8 mouse cellular contexts compared by ENCODE assay signal in genomic region chr6:72344396-72345073, GRCm38 (mm10). TPM values are rescaled to one million over a fixed set of nuclear protein-coding genes. Genes with fewer than 3 reads are reported as not detected.
A peak's percentile ranks its signal among the peaks of the same experiment; 100 is the strongest.
DNase-seq lines count a peak whose midpoint lies in the region; ATAC-seq and TF ChIP-seq lines count a peak whose summit lies in the region.

No protein-coding gene starts in this region.

- peaks cover 10% of the 10 kb centered on the region; the same call in 1 of the 2 replicates for H3K36me3 ChIP-seq in heart, adult 2 months (ENCODE audit: control insufficient read depth, insufficient read depth, low read length)
- H3K36me3 ChIP-seq in ES-Bruce4 (ENCODE audit: control insufficient read depth, insufficient read depth, low read length, poor library complexity, severe bottlenecking) = peaks cover 12% of the 10 kb centered on the region
- H3K36me3 ChIP-seq in forebrain, embryonic 16.5 days (ENCODE audit: control insufficient read depth, insufficient read depth) = peaks cover 4% of the 10 kb centered on the region; the same call in 1 of the 2 replicates
- peaks cover 36% of the 10 kb centered on the region for H3K36me3 ChIP-seq in liver, postnatal 0 days (replicated peaks; ENCODE audit: insufficient read depth, low read length)

- peak overlapping the region; percentile 97 for H3K4me2 ChIP-seq in forebrain, embryonic 16.5 days (ENCODE audit: low read length)
- peak overlapping the region; percentile 95 for H3K4me2 ChIP-seq in liver, postnatal 0 days (ENCODE audit: low read depth, low read length)

- WGBS in heart, adult 2 months = under 1% methylated on average over 42 of the region's 42 CpGs
- under 1% methylated on average over 42 of the region's 42 CpGs for WGBS in forebrain, embryonic 16.5 days
- under 1% methylated on average over 26 of the region's 42 CpGs for WGBS in liver, postnatal 0 days (ENCODE audit: insufficient replicate concordance)

- peak overlapping the region; percentile 90 for H3K27ac ChIP-seq in heart, adult 2 months
- no peak overlapping the region for H3K27ac ChIP-seq in ES-Bruce4 (ENCODE audit: insufficient read depth, low read length)
- H3K27ac ChIP-seq in forebrain, embryonic 16.5 days (ENCODE audit: low read length) = peak overlapping the region; percentile 16
- peak overlapping the region; percentile 88 for H3K27ac ChIP-seq in liver, postnatal 0 days (ENCODE audit: low read depth)

- H3K9ac ChIP-seq in heart, adult 2 months (ENCODE audit: low read depth, low read length) = peak overlapping the region; percentile 98
- H3K9ac ChIP-seq in ES-Bruce4 (ENCODE audit: low read depth, poor library complexity, severe bottlenecking) = peak overlapping the region; percentile 84
- peak overlapping the region; percentile 68 for H3K9ac ChIP-seq in forebrain, embryonic 16.5 days (replicated peaks; ENCODE audit: low read depth, low read length)
- H3K9ac ChIP-seq in liver, postnatal 0 days (replicated peaks) = peak overlapping the region; percentile 95

- peak overlapping the region; percentile 99 for H3K4me3 ChIP-seq in heart, adult 2 months
- peak overlapping the region; percentile 95 for H3K4me3 ChIP-seq in ES-Bruce4 (ENCODE audit: low read depth, low read length)
- peak overlapping the region; percentile 60 for H3K4me3 ChIP-seq in forebrain, embryonic 16.5 days (replicated peaks; ENCODE audit: low read length)
- H3K4me3 ChIP-seq in liver, postnatal 0 days (ENCODE audit: low read depth, low read length) = peak overlapping the region; percentile 89

- ATAC-seq in forebrain, embryonic 16.5 days = peak; percentile 43
- peak; percentile 59 for ATAC-seq in liver, postnatal 0 days
- no peak; the same call in 1 of the 2 replicates for ATAC-seq in megakaryocyte progenitor cell, adult 5-6 weeks (replicated peaks; ENCODE audit: poor library complexity)

- no peak for TF ChIP-seq CTCF in heart, adult 2 months (IDR thresholded peaks at IDR 0.05)
- no peak for TF ChIP-seq CTCF in ES-Bruce4 (IDR thresholded peaks at IDR 0.05; ENCODE audit: low read depth, low read length)
- no peak for TF ChIP-seq CTCF in liver, postnatal 0 days (IDR thresholded peaks at IDR 0.05; ENCODE audit: low read depth)

- H3K4me1 ChIP-seq in heart, adult 2 months (ENCODE audit: control insufficient read depth, insufficient read depth, low read length) = peaks cover 11% of the 10 kb centered on the region
- no peaks in the 10 kb centered on the region for H3K4me1 ChIP-seq in ES-Bruce4 (ENCODE audit: control insufficient read depth, insufficient read depth, low read length)
- peaks cover 32% of the 10 kb centered on the region for H3K4me1 ChIP-seq in forebrain, embryonic 16.5 days (replicated peaks; ENCODE audit: control insufficient read depth, insufficient read depth, low read length)
- H3K4me1 ChIP-seq in liver, postnatal 0 days (ENCODE audit: insufficient read depth) = peaks cover 48% of the 10 kb centered on the region

- TF ChIP-seq POLR2A in heart, adult 2 months (IDR thresholded peaks at IDR 0.05; ENCODE audit: insufficient read depth, low read depth, low read length) = no peak
- TF ChIP-seq POLR2A in ES-Bruce4 (IDR thresholded peaks at IDR 0.05; ENCODE audit: insufficient read depth, low read length) = no peak

- H3K27me3 ChIP-seq in heart, adult 2 months (ENCODE audit: control insufficient read depth, insufficient read depth, low read length) = no peaks in the 10 kb centered on the region
- no peaks in the 10 kb centered on the region for H3K27me3 ChIP-seq in ES-Bruce4 (ENCODE audit: control insufficient read depth, insufficient read depth, low read length, poor library complexity, severe bottlenecking)
- H3K27me3 ChIP-seq in forebrain, embryonic 16.5 days (replicated peaks; ENCODE audit: control insufficient read depth, insufficient read depth, low read length) = no peaks in the 10 kb centered on the region
- H3K27me3 ChIP-seq in liver, postnatal 0 days (ENCODE audit: insufficient read depth, low read length) = no peaks in the 10 kb centered on the region

- DNase-seq in heart, adult 2 months = no peak
- no peak for DNase-seq in heart, adult 18-20 months
- no peak for DNase-seq in liver, postnatal 0 days
- DNase-seq in left cerebral cortex, postnatal 36 days (ENCODE audit: low spot score in 2 of 2) = no peak
- no peak for DNase-seq in kidney, postnatal 36 days

- H3K9me3 ChIP-seq in ES-Bruce4 (replicated peaks; ENCODE audit: control insufficient read depth, insufficient read depth, low read length, poor library complexity, severe bottlenecking) = no peaks in the 10 kb centered on the region
- H3K9me3 ChIP-seq in forebrain, embryonic 16.5 days (ENCODE audit: control insufficient read depth, low read length) = no peaks in the 10 kb centered on the region
- H3K9me3 ChIP-seq in liver, postnatal 0 days (ENCODE audit: low read length) = no peaks in the 10 kb centered on the region

- intact Hi-C loops in heart, adult 2 months (cut with DNase I) = no loop called here
- intact Hi-C loops in left cerebral cortex, postnatal 36 days (cut with DNase I) = no loop called here

- H3K79me2 ChIP-seq in heart, adult 2 months (replicated peaks; ENCODE audit: control insufficient read depth, insufficient read depth, low read length) = peaks cover 4% of the 10 kb centered on the region

- no peak for TF ChIP-seq EP300 in heart, adult 2 months (IDR thresholded peaks at IDR 0.05; ENCODE audit: insufficient read depth, low read depth, low read length)
- TF ChIP-seq EP300 in ES-Bruce4 (IDR thresholded peaks at IDR 0.05; ENCODE audit: insufficient read depth, low read depth, low read length) = no peak
- TF ChIP-seq EP300 in liver, postnatal 0 days (IDR thresholded peaks at IDR 0.05; ENCODE audit: low read depth) = no peak

RNA-seq across cellular contexts. Expression of gene Usp39, which starts 0.4 kb away (rescaled TPM):
- 10 to 100 TPM; 14.9 to 17.7 TPM for total RNA-seq in heart, adult 2 months (2021)
- polyA plus RNA-seq in heart, adult 2 months (2012; rRNA removed) = 11.4 and 19.0 TPM in 2 replicates
- 10 to 100 TPM; 15.9 to 16.1 TPM for total RNA-seq in heart, adult 18-20 months (2021)
- polyA plus RNA-seq in ES-Bruce4 (2011; ENCODE audit: insufficient read depth, insufficient read length, low read depth, missing spikeins) = 72.5 and 76.5 TPM in 2 replicates
- polyA plus RNA-seq in forebrain, embryonic 16.5 days (2015; fragmentation: Nextera tagmentation; extraction: Ambion mirVana) = 48.5 and 51.5 TPM in 2 replicates
- polyA plus RNA-seq in liver, postnatal 0 days (2015; fragmentation: Nextera tagmentation; extraction: Ambion mirVana) = 21.1 and 21.7 TPM in 2 replicates
- 66.8 and 71.3 TPM in 2 replicates for total RNA-seq in megakaryocyte progenitor cell, adult 5-6 weeks (2015)
- 113 and 115 TPM in 2 replicates for total RNA-seq in megakaryocyte progenitor cell, adult 5-6 weeks (2017)
- 10 to 100 TPM; 33.0 to 33.8 TPM for total RNA-seq in left cerebral cortex, postnatal 36 days (2021)

RNA-seq across cellular contexts. Expression of gene 0610030E20Rik, which starts 2.6 kb away (rescaled TPM):
- 1 to 10 TPM; 8.2 to 9.1 TPM for total RNA-seq in heart, adult 2 months (2021)
- 8.7 and 13.6 TPM in 2 replicates for polyA plus RNA-seq in heart, adult 2 months (2012; rRNA removed)
- 1 to 10 TPM; 8.4 to 8.5 TPM for total RNA-seq in heart, adult 18-20 months (2021)
- 18.1 and 18.4 TPM in 2 replicates for polyA plus RNA-seq in ES-Bruce4 (2011; ENCODE audit: insufficient read depth, insufficient read length, low read depth, missing spikeins)
- polyA plus RNA-seq in forebrain, embryonic 16.5 days (2015; fragmentation: Nextera tagmentation; extraction: Ambion mirVana) = 19.7 and 20.9 TPM in 2 replicates
- polyA plus RNA-seq in liver, postnatal 0 days (2015; fragmentation: Nextera tagmentation; extraction: Ambion mirVana) = 13.0 and 13.3 TPM in 2 replicates
- 30.3 and 31.9 TPM in 2 replicates for total RNA-seq in megakaryocyte progenitor cell, adult 5-6 weeks (2015)
- total RNA-seq in megakaryocyte progenitor cell, adult 5-6 weeks (2017) = 23.0 and 24.7 TPM in 2 replicates
- 10 to 100 TPM; 13.9 to 19.0 TPM for total RNA-seq in left cerebral cortex, postnatal 36 days (2021)

RNA-seq across cellular contexts. Expression of gene Tmem150a, which starts 10.7 kb away (rescaled TPM):
- 10 to 100 TPM; 22.7 to 22.8 TPM for total RNA-seq in heart, adult 2 months (2021)
- 79.2 and 86.9 TPM in 2 replicates for polyA plus RNA-seq in heart, adult 2 months (2012; rRNA removed)
- 10 to 100 TPM; 20.0 to 22.6 TPM for total RNA-seq in heart, adult 18-20 months (2021)
- 11.0 and 13.0 TPM in 2 replicates for polyA plus RNA-seq in ES-Bruce4 (2011; ENCODE audit: insufficient read depth, insufficient read length, low read depth, missing spikeins)
- polyA plus RNA-seq in forebrain, embryonic 16.5 days (2015; fragmentation: Nextera tagmentation; extraction: Ambion mirVana) = 17.9 and 21.0 TPM in 2 replicates
- 92.3 and 113 TPM in 2 replicates for polyA plus RNA-seq in liver, postnatal 0 days (2015; fragmentation: Nextera tagmentation; extraction: Ambion mirVana)
- 1.1 and 1.2 TPM in 2 replicates for total RNA-seq in megakaryocyte progenitor cell, adult 5-6 weeks (2015)
- total RNA-seq in megakaryocyte progenitor cell, adult 5-6 weeks (2017) = 0.33 TPM in 1 of 2 replicates, not detected in the other
- 1 to 10 TPM; 9.0 to 9.9 TPM for total RNA-seq in left cerebral cortex, postnatal 36 days (2021)

RNA-seq across cellular contexts. Expression of gene Rnf181, which starts 22.2 kb away (rescaled TPM):
- total RNA-seq in heart, adult 2 months (2021) = 10 to 100 TPM; 36.0 to 40.7 TPM
- 44.0 and 56.6 TPM in 2 replicates for polyA plus RNA-seq in heart, adult 2 months (2012; rRNA removed)
- 10 to 100 TPM; 37.5 to 41.6 TPM for total RNA-seq in heart, adult 18-20 months (2021)
- 79.6 and 84.0 TPM in 2 replicates for polyA plus RNA-seq in ES-Bruce4 (2011; ENCODE audit: insufficient read depth, insufficient read length, low read depth, missing spikeins)
- polyA plus RNA-seq in forebrain, embryonic 16.5 days (2015; fragmentation: Nextera tagmentation; extraction: Ambion mirVana) = 127 and 139 TPM in 2 replicates
- polyA plus RNA-seq in liver, postnatal 0 days (2015; fragmentation: Nextera tagmentation; extraction: Ambion mirVana) = 61.0 and 63.2 TPM in 2 replicates
- 65.5 and 87.8 TPM in 2 replicates for total RNA-seq in megakaryocyte progenitor cell, adult 5-6 weeks (2015)
- 51.4 and 53.7 TPM in 2 replicates for total RNA-seq in megakaryocyte progenitor cell, adult 5-6 weeks (2017)
- 10 to 100 TPM; 71.6 to 76.2 TPM for total RNA-seq in left cerebral cortex, postnatal 36 days (2021)

RNA-seq across cellular contexts. Expression of gene Vamp5, which starts 35.7 kb away (rescaled TPM):
- total RNA-seq in heart, adult 2 months (2021) = 10 to 100 TPM; 49.3 to 58.3 TPM
- polyA plus RNA-seq in heart, adult 2 months (2012; rRNA removed) = 99.6 and 116 TPM in 2 replicates
- total RNA-seq in heart, adult 18-20 months (2021) = 10 to 100 TPM; 48.9 to 61.5 TPM
- polyA plus RNA-seq in ES-Bruce4 (2011; ENCODE audit: insufficient read depth, insufficient read length, low read depth, missing spikeins) = 1.9 and 2.2 TPM in 2 replicates
- 10.5 and 12.6 TPM in 2 replicates for polyA plus RNA-seq in forebrain, embryonic 16.5 days (2015; fragmentation: Nextera tagmentation; extraction: Ambion mirVana)
- polyA plus RNA-seq in liver, postnatal 0 days (2015; fragmentation: Nextera tagmentation; extraction: Ambion mirVana) = 50.8 and 53.1 TPM in 2 replicates
- total RNA-seq in megakaryocyte progenitor cell, adult 5-6 weeks (2015) = 39.1 and 70.3 TPM in 2 replicates
- total RNA-seq in megakaryocyte progenitor cell, adult 5-6 weeks (2017) = 13.0 and 34.9 TPM in 2 replicates
- total RNA-seq in left cerebral cortex, postnatal 36 days (2021) = 1 to 10 TPM; 4.0 to 4.3 TPM

Comparison
In these comparisons a context has a peak if more than half of its experiments do, and no peak if none do; other contexts are left out.
1. RNA of gene Tmem150a, which starts 10.7 kb away (total RNA-seq): 22.7 to 22.8 TPM in heart, adult 2 months, 20.0 to 22.6 TPM in heart, adult 18-20 months and 9.0 to 9.9 TPM in left cerebral cortex, postnatal 36 days; 0.33 to 1.2 TPM in megakaryocyte progenitor cell, adult 5-6 weeks; every median in the first group is over 4 times any median in the second.
2. Peak in every context shown above with its lines, with median percentiles within 50 percentile points of each other: H3K4me3 ChIP-seq and H3K9ac ChIP-seq.